Mouse (Mus musculus) embryonic facial prominence, embryonic 13.5 days (tissue): ENCODE measurements around the gene Svop. TPM values are rescaled to one million over a fixed set of nuclear protein-coding genes. Genes with fewer than 3 reads are reported as not detected.

ENCODE experiments used
- ATAC-seq: fragments of 200-750 bp; cut with Nextera tagmentation; 2 replicates; pipeline ENCODE4 v1.8.0; 2017; ENCODE audit warnings: low read depth; ENCODE audit not compliant: insufficient number of reproducible peaks, insufficient read depth, low FRiP score, low TSS enrichment
- H3K27ac ChIP-seq: fragments of 300-500 bp; sonication (generic); 2 replicates; pipeline ENCODE4 v1.5.1; 2015; ENCODE audit warnings: moderate library complexity, mild to moderate bottlenecking, inconsistent platforms
- H3K27me3 ChIP-seq: fragments of 300-500 bp; sonication (generic); 2 replicates; pipeline ENCODE4 v1.6.1; 2015; ENCODE audit warnings: mild to moderate bottlenecking, inconsistent platforms
- H3K36me3 ChIP-seq: fragments of 300-500 bp; sonication (generic); 2 replicates; pipeline ENCODE4 v1.6.1; 2015; ENCODE audit warnings: mild to moderate bottlenecking, inconsistent platforms
- H3K4me1 ChIP-seq: fragments of 300-500 bp; sonication (generic); 2 replicates; pipeline ENCODE4 v1.6.1; 2015; ENCODE audit warnings: inconsistent platforms
- H3K4me2 ChIP-seq: fragments of 300-500 bp; sonication (generic); 2 replicates; pipeline ENCODE4 v1.6.1; 2015; ENCODE audit warnings: moderate library complexity, mild to moderate bottlenecking, inconsistent platforms
- H3K4me3 ChIP-seq: fragments of 300-500 bp; sonication (generic); 2 replicates; pipeline ENCODE4 v1.5.1; 2015; ENCODE audit warnings: mild to moderate bottlenecking, inconsistent platforms
- H3K9ac ChIP-seq: fragments of 300-500 bp; sonication (generic); 2 replicates; pipeline ENCODE4 v1.6.1; 2015; ENCODE audit warnings: mild to moderate bottlenecking, inconsistent platforms
- H3K9me3 ChIP-seq: fragments of 300-500 bp; sonication (generic); 2 replicates; pipeline ENCODE4 v1.6.1; 2016; ENCODE audit warnings: inconsistent platforms
- WGBS: fragments of 180-500 bp; shearing (Covaris S2); methylation state at CpG from one replicate; pipeline ENCODE4 v1.1.7; 2015; ENCODE audit warnings: mixed read lengths; 5-methylcytosine and 5-hydroxymethylcytosine counted together
- polyA plus RNA-seq: library from polyadenylated mRNA; unstranded; fragments of >200 nt; fragmentation: Nextera tagmentation; extraction: Ambion mirVana; gene quantifications from 2 replicates; pipeline ENCODE4 v1.2.1, GENCODE M21; 2015

Gene Svop
- polyA plus RNA-seq, 1 experiment from 2014 or later = 0.86 TPM

DNA sequence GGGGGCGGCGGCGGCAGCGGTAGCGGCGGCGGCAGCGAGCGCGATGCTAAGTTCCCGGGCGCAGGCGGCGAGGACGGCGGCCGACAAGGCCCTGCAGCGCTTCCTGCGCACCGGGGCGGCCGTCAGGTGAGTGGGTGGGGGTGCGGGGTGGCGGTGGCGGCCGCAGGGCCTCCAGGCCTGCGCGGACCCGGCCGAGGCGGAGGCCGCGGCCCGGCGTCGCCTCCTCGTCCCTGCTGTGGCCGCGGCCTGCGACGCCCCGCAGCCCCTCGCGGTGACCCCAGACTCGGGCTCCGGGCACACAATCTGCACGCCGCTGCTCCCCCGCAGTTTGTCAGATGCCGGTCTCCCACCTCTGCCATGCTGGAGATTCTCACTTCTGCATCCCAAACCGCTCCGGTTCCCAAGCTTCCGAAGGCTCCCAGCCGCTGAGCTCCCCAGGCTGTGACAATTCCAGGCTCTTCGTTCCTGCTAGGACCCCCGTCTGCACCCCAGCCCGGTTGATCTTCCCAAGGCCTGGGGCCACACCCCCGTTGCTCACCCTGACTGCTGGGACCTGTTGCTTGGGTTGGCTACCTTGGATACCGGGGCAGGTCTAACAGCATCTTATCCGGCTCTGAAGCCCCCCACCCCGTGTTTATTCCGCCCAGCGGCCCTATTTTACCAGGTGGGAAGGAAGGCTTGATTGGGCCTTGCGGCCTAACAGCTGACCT is 9.2 kb upstream of the Svop start:
- 4% methylated on average over 50 of the region's 64 CpGs for WGBS
- Histone ChIP-seq H3K4me2 (peak overlapping the region; percentile 97), H3K9ac (peak overlapping the region; percentile 96), H3K27me3 (no peaks in the 10 kb centered on the region), H3K4me1 (peaks cover 13% of the 10 kb centered on the region), H3K27ac (peak overlapping the region; percentile 18; the same call in 1 of the 2 replicates), H3K9me3 (no peaks in the 10 kb centered on the region), H3K36me3 (peaks cover 33% of the 10 kb centered on the region), H3K4me3 (peak overlapping the region; percentile 97)
- ATAC-seq = no peak

DNA sequence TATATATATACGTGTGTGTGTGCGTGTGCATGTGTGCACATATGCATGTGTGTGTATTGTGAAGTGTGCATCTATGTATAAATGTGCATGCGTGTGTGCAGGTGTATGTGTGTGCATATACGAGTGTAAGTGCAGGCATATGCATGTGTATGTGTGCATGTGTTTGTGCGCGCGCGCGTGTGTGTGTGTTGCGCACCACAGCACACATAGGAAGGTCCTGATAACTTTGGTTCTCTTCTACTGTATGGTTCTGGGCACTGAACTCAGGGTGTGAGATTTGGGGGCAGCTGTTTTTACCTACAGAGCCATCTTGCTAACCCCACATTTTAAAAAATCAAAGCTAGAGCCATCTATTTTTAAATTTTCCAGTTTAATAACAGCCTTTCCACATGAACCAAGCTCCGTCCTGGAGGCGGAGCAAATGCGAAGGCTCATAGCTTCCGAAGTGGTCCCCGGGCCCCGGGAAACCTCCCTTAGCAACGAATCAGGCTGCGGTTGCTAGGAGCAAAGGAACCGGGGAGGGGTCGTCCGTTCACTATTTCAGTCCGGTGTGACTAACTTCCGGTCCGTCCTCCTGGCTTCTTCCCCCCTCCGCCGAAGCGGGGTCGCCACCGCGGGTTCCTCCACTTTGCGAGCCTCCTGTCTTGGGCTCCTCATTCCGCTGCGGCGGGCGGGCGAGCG is 8.5 kb upstream of the Svop start:
- Histone ChIP-seq H3K4me3 (peak overlapping the region; percentile 97), H3K27ac (peak overlapping the region; percentile 18; the same call in 1 of the 2 replicates), H3K27me3 (no peaks in the 10 kb centered on the region), H3K9me3 (no peaks in the 10 kb centered on the region), H3K9ac (peak overlapping the region; percentile 96), H3K36me3 (peaks cover 26% of the 10 kb centered on the region), H3K4me2 (peak overlapping the region; percentile 97), H3K4me1 (peaks cover 13% of the 10 kb centered on the region)
- ATAC-seq = peak; percentile 74
- WGBS = 8% methylated on average over 37 of the region's 37 CpGs

DNA sequence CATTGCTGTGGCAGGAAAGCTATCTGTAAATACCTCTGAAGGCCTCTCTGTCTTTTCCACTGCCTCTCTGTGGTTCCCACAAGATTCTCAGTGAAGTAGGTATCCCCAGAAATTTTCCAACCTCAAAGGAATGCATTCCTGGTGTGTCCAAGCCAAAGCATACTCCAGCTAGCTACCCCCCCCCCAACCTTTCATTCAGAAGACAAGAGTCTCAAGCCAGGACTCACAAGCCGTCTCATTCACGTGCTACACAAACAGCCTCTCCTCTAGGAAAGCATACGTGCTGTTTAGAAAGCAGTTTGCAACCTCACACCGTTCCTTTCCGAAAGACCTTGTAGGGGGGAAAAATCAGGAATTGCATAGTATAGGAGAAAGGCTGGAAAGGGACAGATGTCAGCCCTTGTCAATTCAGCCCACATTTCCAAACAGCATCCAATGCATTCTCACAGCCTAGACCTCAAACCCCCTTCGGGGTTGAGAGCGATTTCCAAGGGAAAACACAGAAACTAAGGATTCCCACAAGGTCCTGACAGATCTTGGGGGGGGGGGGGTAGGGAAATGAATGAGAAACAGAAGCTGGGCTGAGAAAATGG is 853 bp downstream of the Svop start:
- peak overlapping the region; percentile 33 for H3K4me3 ChIP-seq
- WGBS = 15% methylated on average over 7 of the region's 7 CpGs
- H3K9ac ChIP-seq = no peak overlapping the region

DNA sequence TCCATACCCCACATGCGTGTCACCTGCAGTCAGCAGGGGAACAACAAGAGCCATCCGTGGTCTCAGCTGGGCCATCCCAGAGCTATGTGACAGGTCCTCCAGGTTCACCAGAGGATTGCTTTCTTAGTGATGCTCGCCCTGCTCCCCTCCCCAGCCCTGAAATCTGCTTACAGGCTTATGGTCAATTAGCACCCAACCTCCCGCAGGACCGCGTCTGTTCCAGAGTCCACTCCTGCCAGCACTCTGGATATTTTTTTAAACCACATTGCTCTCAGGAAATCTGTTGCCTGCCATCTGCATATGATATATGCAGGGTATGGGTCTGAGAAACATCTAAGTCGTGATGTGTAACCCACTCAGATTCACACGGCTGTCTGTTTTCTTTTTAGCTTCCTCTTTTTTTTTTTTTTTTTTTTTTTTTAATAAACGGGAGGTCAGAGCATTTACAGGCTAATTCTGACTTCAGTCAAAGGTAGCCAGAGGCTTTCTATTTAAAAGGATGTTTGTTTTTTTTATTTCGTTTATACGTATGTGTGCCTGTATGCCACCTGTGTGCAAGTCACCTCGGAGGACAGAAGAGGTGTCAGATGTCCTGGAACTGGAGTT is 3.4 kb downstream of the Svop start:
- Histone ChIP-seq H3K4me2 (no peak overlapping the region), H3K27ac (no peak overlapping the region), H3K9me3 (no peaks in the 10 kb centered on the region), H3K4me1 (peaks cover 6% of the 10 kb centered on the region; the same call in 1 of the 2 replicates), H3K27me3 (no peaks in the 10 kb centered on the region), H3K36me3 (no peaks in the 10 kb centered on the region), H3K4me3 (no peak overlapping the region), H3K9ac (no peak overlapping the region)
- WGBS = 61% methylated on average over 12 of the region's 12 CpGs
- ATAC-seq = no peak

More for the DNA sequence above, 853 bp downstream of the Svop start:
- H3K27ac ChIP-seq = no peak overlapping the region
- H3K4me2 ChIP-seq = peak overlapping the region; percentile 62
- no peak for ATAC-seq
- no peaks in the 10 kb centered on the region for H3K36me3 ChIP-seq
- H3K9me3 ChIP-seq = no peaks in the 10 kb centered on the region
- H3K4me1 ChIP-seq = peaks cover 6% of the 10 kb centered on the region; the same call in 1 of the 2 replicates
- H3K27me3 ChIP-seq = no peaks in the 10 kb centered on the region

DNA sequence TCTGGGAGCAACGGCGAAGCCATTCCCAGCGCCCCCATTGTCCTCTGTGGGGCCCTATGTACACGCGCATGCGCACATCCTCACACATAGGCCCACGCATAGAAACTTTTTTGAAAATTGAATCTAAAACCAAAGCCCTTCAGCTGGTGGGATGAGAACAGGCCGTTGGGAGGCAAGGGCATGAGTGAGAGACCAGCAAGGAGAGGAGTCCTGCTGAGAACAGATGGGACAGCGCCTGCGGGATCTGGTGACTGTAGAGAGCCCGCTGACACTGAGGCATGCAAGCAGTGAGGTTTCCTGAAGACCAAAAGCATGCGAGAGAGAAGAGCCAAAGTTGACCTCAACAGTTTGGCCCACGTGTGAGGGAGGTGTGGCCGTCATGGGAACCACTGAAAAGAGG is 5.9 kb downstream of the Svop start:
- no peak overlapping the region for H3K4me3 ChIP-seq
- no peak overlapping the region for H3K4me2 ChIP-seq
- no peaks in the 10 kb centered on the region for H3K36me3 ChIP-seq
- 82% methylated on average over 14 of the region's 14 CpGs for WGBS
- H3K9me3 ChIP-seq = no peaks in the 10 kb centered on the region
- H3K27me3 ChIP-seq = no peaks in the 10 kb centered on the region
- no peaks in the 10 kb centered on the region for H3K4me1 ChIP-seq
- no peak for ATAC-seq
- no peak overlapping the region for H3K27ac ChIP-seq
- no peak overlapping the region for H3K9ac ChIP-seq

DNA sequence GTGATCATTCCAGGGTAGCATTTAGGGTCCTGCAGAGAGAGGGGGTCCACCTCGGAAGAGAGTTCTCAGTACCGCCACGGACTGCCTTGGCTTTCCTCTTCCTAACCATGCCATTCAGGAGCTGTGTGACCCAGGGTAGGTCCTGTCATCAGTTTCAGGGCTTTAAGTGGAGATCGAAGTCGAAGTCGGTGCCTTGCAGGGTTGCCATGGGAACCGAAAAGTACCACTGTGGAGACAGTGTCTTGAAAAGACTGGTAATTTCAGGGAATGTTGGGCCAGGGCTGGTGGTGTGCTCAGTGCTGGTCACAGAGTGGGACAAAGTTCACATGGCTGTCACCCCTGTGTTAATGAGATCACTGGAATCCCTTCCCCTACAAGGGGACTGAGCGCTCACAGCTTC is 14.4 kb downstream of the Svop start:
- no peak overlapping the region for H3K27ac ChIP-seq
- no peaks in the 10 kb centered on the region for H3K9me3 ChIP-seq
- H3K36me3 ChIP-seq = no peaks in the 10 kb centered on the region
- 67% methylated on average over 8 of the region's 8 CpGs for WGBS
- H3K9ac ChIP-seq = no peak overlapping the region
- no peaks in the 10 kb centered on the region for H3K27me3 ChIP-seq
- no peaks in the 10 kb centered on the region for H3K4me1 ChIP-seq
- no peak overlapping the region for H3K4me3 ChIP-seq
- ATAC-seq = no peak
- H3K4me2 ChIP-seq = no peak overlapping the region

DNA sequence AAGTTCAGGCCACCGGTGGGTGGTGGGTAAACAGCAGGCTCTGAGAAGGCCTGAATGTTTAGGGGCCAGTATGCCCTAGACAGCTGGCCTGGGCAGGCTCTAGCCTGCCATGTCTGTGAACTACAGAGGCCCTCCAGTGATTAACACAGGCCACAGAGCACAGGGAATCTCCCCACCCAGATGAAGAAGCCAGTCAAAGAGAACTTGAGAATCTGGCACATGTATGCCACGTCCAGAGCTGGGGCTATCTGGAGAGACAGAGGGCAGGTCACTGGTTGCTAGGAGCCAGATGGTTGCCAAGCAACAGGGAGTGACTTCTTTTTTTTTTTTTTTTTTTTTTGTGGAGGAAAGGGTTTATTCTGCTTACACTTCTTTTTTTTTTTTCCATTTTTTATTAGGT is 19.1 kb downstream of the Svop start:
- Histone ChIP-seq H3K9ac (no peak overlapping the region), H3K36me3 (no peaks in the 10 kb centered on the region), H3K27ac (no peak overlapping the region), H3K9me3 (peaks cover 4% of the 10 kb centered on the region; the same call in 1 of the 2 replicates), H3K27me3 (no peaks in the 10 kb centered on the region), H3K4me1 (no peaks in the 10 kb centered on the region), H3K4me2 (no peak overlapping the region), H3K4me3 (no peak overlapping the region)
- WGBS = 49% methylated on average over 2 of the region's 2 CpGs
- no peak for ATAC-seq

DNA sequence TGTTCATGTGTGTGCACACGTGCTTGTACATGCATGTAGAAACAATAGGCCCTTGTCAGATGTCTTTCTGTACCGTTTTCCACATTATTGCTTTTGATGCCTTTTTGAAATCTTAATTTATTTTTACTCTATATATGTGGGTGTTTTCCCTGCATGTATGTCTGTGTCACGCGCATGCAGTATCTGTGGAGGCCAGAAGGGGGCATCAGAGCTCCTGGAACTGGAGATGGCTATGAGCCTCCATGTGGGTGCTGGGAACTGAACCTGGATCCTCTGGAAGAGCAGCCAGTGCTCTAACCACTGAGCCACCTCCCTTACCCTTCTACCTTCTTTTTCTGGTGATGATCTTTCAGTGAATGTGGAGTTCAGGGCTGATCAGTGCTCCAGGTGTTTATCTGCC is 20.5 kb downstream of the Svop start:
- no peak for ATAC-seq
- Histone ChIP-seq H3K4me2 (no peak overlapping the region), H3K9me3 (peaks cover 4% of the 10 kb centered on the region; the same call in 1 of the 2 replicates), H3K9ac (no peak overlapping the region), H3K4me3 (no peak overlapping the region), H3K27me3 (no peaks in the 10 kb centered on the region), H3K36me3 (no peaks in the 10 kb centered on the region), H3K4me1 (no peaks in the 10 kb centered on the region), H3K27ac (no peak overlapping the region)
- 94% methylated on average over 4 of the region's 4 CpGs for WGBS

DNA sequence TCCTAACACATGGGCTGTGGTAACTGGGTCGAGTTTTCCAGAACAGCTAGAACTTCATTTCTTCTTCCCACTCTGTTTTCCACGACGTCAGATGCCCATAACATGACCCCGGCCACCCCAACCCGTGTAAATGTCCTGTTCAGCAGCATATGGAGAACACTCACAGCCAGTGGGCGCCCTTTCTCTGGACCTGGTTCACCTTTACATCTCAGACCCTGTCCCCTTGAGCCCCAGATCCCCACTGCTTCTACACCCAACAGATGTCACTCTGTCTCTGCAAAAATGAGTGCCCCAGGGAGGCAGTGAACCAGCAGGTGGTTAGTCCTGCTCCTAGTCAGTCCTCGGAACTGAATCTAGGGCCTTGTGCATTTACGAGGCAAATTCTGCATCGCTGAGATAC is 23.4 kb downstream of the Svop start:
- no peak overlapping the region for H3K4me3 ChIP-seq
- ATAC-seq = no peak
- H3K27ac ChIP-seq = no peak overlapping the region
- no peak overlapping the region for H3K4me2 ChIP-seq
- H3K9me3 ChIP-seq = peaks cover 4% of the 10 kb centered on the region; the same call in 1 of the 2 replicates
- no peaks in the 10 kb centered on the region for H3K36me3 ChIP-seq
- H3K9ac ChIP-seq = no peak overlapping the region
- H3K27me3 ChIP-seq = no peaks in the 10 kb centered on the region
- H3K4me1 ChIP-seq = no peaks in the 10 kb centered on the region
- WGBS = 77% methylated on average over 9 of the region's 9 CpGs

DNA sequence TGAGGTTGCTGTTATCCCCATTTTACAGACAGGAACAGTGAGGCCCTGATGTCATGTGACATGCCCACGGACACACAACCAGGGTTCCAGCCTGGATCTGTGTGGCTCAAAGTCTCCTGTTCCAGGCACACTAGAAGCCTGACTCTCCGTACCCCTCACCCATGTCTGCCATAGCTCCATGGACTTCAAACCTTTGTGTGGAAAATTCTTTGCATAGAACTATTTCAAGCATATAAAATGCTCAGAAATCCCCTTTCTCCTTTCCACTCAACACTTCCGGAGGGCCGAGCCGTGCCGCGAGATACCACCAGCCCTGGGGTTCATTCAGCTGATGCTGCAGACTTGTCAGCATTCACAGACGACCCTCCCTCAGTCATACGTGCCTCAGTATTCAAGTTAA is 23.8 kb downstream of the Svop start:
- 82% methylated on average over 9 of the region's 9 CpGs for WGBS
- H3K27me3 ChIP-seq = no peaks in the 10 kb centered on the region

DNA sequence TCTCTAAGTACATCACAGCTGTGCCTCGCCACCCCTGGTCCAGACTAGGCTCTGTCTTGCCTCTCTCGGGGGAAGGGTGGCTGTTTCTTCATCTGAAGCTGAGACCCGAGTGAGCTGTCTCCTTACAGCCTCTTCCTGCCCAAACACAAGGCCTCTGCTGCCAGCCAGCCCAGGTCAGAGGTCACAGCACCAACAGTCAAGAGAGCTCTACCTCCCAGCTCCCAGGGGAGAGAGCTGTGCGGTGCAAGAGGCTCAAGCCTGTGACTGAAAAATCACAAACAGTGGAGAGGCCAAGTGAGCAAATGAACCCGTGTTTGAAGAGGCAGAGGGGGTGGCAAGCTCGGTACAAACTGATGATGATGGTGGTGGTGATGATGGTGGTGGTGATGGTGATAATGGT is 24.8 kb downstream of the Svop start:
- Histone ChIP-seq H3K36me3 (no peaks in the 10 kb centered on the region), H3K4me3 (no peak overlapping the region), H3K27ac (no peak overlapping the region), H3K9ac (no peak overlapping the region), H3K4me2 (no peak overlapping the region), H3K9me3 (peaks cover 4% of the 10 kb centered on the region; the same call in 1 of the 2 replicates), H3K4me1 (no peaks in the 10 kb centered on the region), H3K27me3 (no peaks in the 10 kb centered on the region)
- 26% methylated on average over 6 of the region's 6 CpGs for WGBS
- ATAC-seq = 0 out of 2 replicates have a peak, but pooled peaks have one; percentile 17

More for the DNA sequence above, 23.8 kb downstream of the Svop start:
- no peak overlapping the region for H3K4me3 ChIP-seq
- H3K4me2 ChIP-seq = no peak overlapping the region
- no peaks in the 10 kb centered on the region for H3K36me3 ChIP-seq
- peaks cover 4% of the 10 kb centered on the region; the same call in 1 of the 2 replicates for H3K9me3 ChIP-seq
- H3K27ac ChIP-seq = no peak overlapping the region
- H3K9ac ChIP-seq = no peak overlapping the region
- no peak for ATAC-seq
- no peaks in the 10 kb centered on the region for H3K4me1 ChIP-seq
